Mouse (Mus musculus) testis, adult 2 months (tissue): Measurements from ENCODE around the gene Cr2.
A peak's percentile ranks its signal among the peaks of the same experiment; 100 is the strongest.

ENCODE experiments used
- CTCF ChIP-seq: fragments of 200-500 bp; IDR thresholded peaks from 2 replicates; pipeline ENCODE4 v1.5.1; 2012; ENCODE audit warnings: low read depth, mild to moderate bottlenecking, inconsistent platforms, low read length, moderate library complexity; ENCODE audit not compliant: control insufficient read depth, insufficient read depth, insufficient replicate concordance
- POLR2A ChIP-seq: fragments of 200-500 bp; IDR thresholded peaks from 2 replicates; pipeline ENCODE4 v1.6.1; 2012; ENCODE audit warnings: low read depth, mild to moderate bottlenecking, inconsistent platforms, low read length, moderate library complexity; ENCODE audit not compliant: control insufficient read depth

GRCm38 (mm10) chr1:195092220-195092720 is 84.2 kb downstream of the Cr2 start, which contains the start of gene Cd46:
- TF ChIP-seq CTCF (no peak), POLR2A (peak; percentile 78; the same call in 1 of the 2 replicates)
